22 mouse cellular contexts compared by ENCODE assay signal in genomic region chr17:89454301-89454700, GRCm38 (mm10).
DNase-seq lines count a peak whose midpoint lies in the region; ATAC-seq lines count a peak whose summit lies in the region.
"Had no signal": no experiment of that assay in that cellular context is flagged by ENCODE, and none has a peak within 500 bp of the region (broad histone marks: within the 10 kb centered on the region; RNA-seq: fewer than 3 reads in every experiment).

No protein-coding gene starts in this region.

- DNase-seq in 3134 (ENCODE audit: extremely low read depth, insufficient read length, low spot score) = peak; percentile 7
- DNase-seq in 416B (ENCODE audit: low read depth) = peak; percentile 64
- peak; percentile 11 for DNase-seq in adrenal gland, postnatal 25 days
- no peak for DNase-seq in spleen, postnatal 36 days (ENCODE audit: low spot score in 2 of 2)
- DNase-seq in layer of hippocampus, adult 11-12 months (ENCODE audit: low spot score) = no peak
- no peak for DNase-seq in left cerebral cortex, adult 8-10 months (ENCODE audit: low spot score in 2 of 2)
- DNase-seq in urinary bladder, postnatal 4 days (ENCODE audit: low spot score in 2 of 2) = no peak
- DNase-seq: cerebellum, adult 8-10 months; cerebellum, postnatal 36 days; embryo, embryonic 11 days; forebrain, postnatal 0 days; gastrocnemius, postnatal 25 days; heart, postnatal 36 days; kidney, adult 11 months; lung, postnatal 14 days; right cerebral cortex, adult 18-20 months; right cerebral cortex, postnatal 4 days; thymus, adult 18-20 months; thymus, postnatal 36 days had no signal

- peak; percentile 83 for ATAC-seq in granulocyte monocyte progenitor cell, adult 5-6 weeks (replicated peaks; ENCODE audit: poor library complexity, severe bottlenecking)
- ATAC-seq: CD4-positive, CD25-positive, alpha-beta regulatory T cell, adult 4 months; forebrain, postnatal 0 days; midbrain, embryonic 16.5 days had no signal

Comparison
In these comparisons a context has a peak if more than half of its experiments do, and no peak if none do; other contexts are left out.
1. DNase-seq: peak in 3134 (single experiment), 416B (single experiment) and adrenal gland, postnatal 25 days (single experiment); none in spleen, postnatal 36 days (0 of 2), layer of hippocampus, adult 11-12 months (single experiment), left cerebral cortex, adult 8-10 months (0 of 2) and urinary bladder, postnatal 4 days (0 of 2).